Mouse (Mus musculus): ENCODE data around the gene Atp5g2.

Gene Atp5g2

GRCm38 (mm10) chr15:102672215-102673071 lies at the start of gene Atp5g2:
Gene Atp5g2 (minus strand): TSS chr15:102672352.
- DNase-seq, result peak; percentile 34

- peak; percentile 17 for DNase-seq
Measured at GRCm38 (mm10) chr15:102721016-102721898, 49.1 kb upstream of the Atp5g2 start.

GRCm38 (mm10) chr15:102716132-102716531 lies 44.0 kb upstream of the Atp5g2 start:
- peak; percentile 49 for DNase-seq

GRCm38 (mm10) chr15:102707736-102708269 lies 35.7 kb upstream of the Atp5g2 start:
- no peak for DNase-seq

- no peak for DNase-seq
Measured at GRCm38 (mm10) chr15:102705923-102706503, 33.9 kb upstream of the Atp5g2 start.

GRCm38 (mm10) chr15:102705226-102705894 lies 33.2 kb upstream of the Atp5g2 start:
- no peak for DNase-seq

- DNase-seq, result no peak
Measured at GRCm38 (mm10) chr15:102704806-102705205, 32.7 kb upstream of the Atp5g2 start.

- no peak for DNase-seq
Measured at GRCm38 (mm10) chr15:102702972-102703371, 30.8 kb upstream of the Atp5g2 start.

- peak; percentile 92 for DNase-seq
Measured at GRCm38 (mm10) chr15:102698193-102698592, 26.0 kb upstream of the Atp5g2 start.

GRCm38 (mm10) chr15:102696899-102697298 lies 24.7 kb upstream of the Atp5g2 start:
- peak; percentile 70 for DNase-seq

GRCm38 (mm10) chr15:102693600-102693999 lies 21.4 kb upstream of the Atp5g2 start:
- peak; percentile 77 for DNase-seq

GRCm38 (mm10) chr15:102692991-102693411 lies 20.8 kb upstream of the Atp5g2 start:
- peak; percentile 39 for DNase-seq

GRCm38 (mm10) chr15:102692321-102692804 lies 20.2 kb upstream of the Atp5g2 start:
- DNase-seq, result no peak

GRCm38 (mm10) chr15:102685791-102686190 lies 13.6 kb upstream of the Atp5g2 start:
- no peak for DNase-seq

GRCm38 (mm10) chr15:102683670-102684069 lies 11.5 kb upstream of the Atp5g2 start:
- DNase-seq, result peak; percentile 45

- no peak for DNase-seq
Measured at GRCm38 (mm10) chr15:102676345-102676744, 4.2 kb upstream of the Atp5g2 start.

GRCm38 (mm10) chr15:102673548-102673947 lies 1.4 kb upstream of the Atp5g2 start:
- peak; percentile 78 for DNase-seq

- DNase-seq, result peak; percentile 88
Measured at GRCm38 (mm10) chr15:102671721-102672214, 384 bp downstream of the Atp5g2 start.

GRCm38 (mm10) chr15:102670767-102671575 lies 1.2 kb downstream of the Atp5g2 start:
- DNase-seq, result peak; percentile 98

- no peak for DNase-seq
Measured at GRCm38 (mm10) chr15:102670281-102670680, 1.9 kb downstream of the Atp5g2 start.

GRCm38 (mm10) chr15:102669571-102669970 lies 2.6 kb downstream of the Atp5g2 start:
- no peak for DNase-seq
